Mouse (Mus musculus) yolk sac, embryonic 10.5 days (tissue): ENCODE results near the gene Cox4i1.

Source experiments
- DNase-seq: peaks from one replicate; pipeline ENCODE4 v3.0.0-alpha.2; 2017; ENCODE audit warnings: low spot score

The Cox4i1 gene

GRCm38 (mm10) chr8:120696401-120697153 lies 28.6 kb downstream of the Cox4i1 start:
- no peak for DNase-seq

DNA sequence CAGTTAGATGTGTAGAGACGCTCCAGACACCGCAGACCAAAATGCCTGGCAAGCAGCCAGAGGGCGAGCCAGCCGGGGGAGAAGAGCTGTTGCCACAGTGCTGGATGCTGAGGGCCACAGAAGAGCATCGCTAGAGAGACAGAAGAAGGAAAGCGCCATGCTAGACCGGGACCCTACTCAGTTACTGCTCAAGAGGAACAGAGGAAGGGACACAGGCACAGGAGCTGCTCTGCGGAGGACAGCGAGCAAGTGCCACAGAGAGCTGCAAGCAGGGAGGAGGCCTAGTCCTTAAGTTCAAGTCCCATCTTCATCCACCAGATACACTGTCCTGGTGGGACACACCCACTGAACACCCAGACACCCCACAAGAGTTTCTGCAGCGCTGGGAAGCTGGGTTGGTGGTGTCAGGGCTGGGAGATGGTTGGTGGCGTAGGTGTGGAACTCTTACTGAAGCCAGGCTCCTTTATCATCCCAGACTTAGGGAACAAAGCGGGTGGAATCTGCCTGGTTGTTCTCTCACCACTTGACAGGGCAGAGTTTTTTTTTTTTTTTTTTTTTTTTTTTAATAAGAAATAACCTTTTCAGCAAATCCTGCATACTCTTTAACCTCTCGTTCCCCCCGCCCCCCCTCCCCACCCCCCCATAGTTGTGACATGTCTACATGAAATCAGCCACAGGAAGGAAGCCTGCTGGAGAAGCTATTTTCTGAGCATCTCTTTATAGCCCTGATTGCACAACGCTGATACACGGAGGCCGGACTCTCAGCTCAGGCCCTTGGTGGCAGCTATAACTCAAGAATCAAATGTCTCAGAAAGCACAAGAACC lies 29.3 kb downstream of the Cox4i1 start:
- no peak for DNase-seq

GRCm38 (mm10) chr8:120697979-120698272 lies 29.9 kb downstream of the Cox4i1 start:
- no peak for DNase-seq

DNA sequence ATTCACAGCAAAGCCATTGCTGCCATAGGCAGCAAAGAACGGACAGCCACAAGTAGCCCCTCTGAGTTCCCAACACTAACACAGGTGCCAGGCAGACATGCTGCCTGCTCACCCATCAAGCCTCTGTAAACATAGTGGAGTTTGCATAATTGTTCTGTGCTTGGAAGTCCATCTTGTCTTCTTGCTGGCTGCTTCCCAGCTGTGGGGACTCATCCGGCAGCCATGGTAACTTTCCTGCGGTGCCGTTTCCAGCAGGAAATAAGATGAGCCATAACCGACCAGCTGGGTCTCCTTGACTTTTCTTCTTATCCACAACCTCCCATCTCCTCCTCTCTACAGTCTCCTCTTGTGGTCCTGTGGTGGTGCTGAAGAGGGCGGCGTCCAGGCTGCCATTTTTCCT lies 30.4 kb downstream of the Cox4i1 start:
- no peak for DNase-seq

DNA sequence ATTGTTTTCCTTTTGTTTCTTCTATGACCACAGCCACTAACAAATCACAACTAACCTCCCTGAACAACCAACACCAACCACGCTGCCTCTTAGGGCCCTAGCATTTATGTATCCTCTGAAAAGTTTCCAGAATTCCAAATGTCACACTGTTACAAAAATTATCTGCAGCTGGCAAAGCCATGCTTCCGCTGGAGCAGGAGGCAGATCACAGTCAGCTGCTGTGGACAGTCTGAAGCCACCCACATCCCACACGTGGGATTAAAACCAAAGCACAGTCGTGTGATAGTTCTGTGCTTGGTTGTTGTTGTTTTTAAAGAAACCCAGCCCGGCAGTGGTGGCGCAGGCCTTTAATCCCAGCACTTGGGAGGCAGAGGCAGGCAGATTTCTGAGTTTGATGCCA lies 31.1 kb downstream of the Cox4i1 start:
- DNase-seq = no peak

GRCm38 (mm10) chr8:120699565-120699964 lies 31.5 kb downstream of the Cox4i1 start:
- DNase-seq = no peak

DNA sequence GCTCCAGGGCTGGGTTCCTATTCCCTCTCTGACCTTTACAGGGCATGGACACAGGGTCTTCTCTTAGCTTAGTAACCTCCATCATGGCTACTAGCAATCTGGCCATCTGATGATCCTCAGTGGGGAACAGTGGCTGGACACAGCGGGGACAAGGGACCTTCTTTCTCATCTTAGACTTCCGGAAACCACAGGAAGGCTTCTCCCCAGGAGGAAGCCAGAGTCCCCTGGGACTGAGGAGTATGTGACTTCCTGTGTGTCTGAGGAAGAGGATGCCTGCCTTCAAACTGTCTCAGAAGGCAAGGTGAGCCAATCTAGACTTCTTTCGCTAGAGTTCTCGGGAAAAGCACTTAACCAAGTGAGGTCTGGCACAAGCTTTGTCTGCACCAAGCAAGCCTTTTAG lies 32.0 kb downstream of the Cox4i1 start:
- no peak for DNase-seq

- DNase-seq = no peak
These were observed 33.9 kb downstream of the Cox4i1 start for GRCm38 (mm10) chr8:120701758-120702465.

DNA sequence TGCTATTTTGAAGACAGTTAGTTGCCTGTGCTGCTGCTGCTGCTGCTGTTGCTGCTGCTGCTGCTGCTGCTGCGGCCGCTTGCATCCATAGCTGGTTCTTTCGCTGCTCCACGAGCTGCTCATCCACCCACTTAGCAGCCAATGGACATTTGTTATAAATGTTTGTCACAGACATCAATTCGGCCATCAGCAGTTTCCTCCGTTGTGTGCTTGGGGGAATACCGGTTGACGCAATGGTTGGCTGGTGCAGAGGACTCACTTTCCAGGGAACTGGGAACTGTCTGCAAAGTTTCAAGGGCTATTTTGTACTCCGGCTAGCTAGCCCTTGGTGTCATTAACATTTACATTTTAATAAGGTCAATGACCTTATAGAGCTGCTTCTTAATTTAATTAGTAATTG lies 36.2 kb downstream of the Cox4i1 start:
- DNase-seq = no peak

- no peak for DNase-seq
These were observed 37.1 kb downstream of the Cox4i1 start for GRCm38 (mm10) chr8:120705163-120705562.

DNA sequence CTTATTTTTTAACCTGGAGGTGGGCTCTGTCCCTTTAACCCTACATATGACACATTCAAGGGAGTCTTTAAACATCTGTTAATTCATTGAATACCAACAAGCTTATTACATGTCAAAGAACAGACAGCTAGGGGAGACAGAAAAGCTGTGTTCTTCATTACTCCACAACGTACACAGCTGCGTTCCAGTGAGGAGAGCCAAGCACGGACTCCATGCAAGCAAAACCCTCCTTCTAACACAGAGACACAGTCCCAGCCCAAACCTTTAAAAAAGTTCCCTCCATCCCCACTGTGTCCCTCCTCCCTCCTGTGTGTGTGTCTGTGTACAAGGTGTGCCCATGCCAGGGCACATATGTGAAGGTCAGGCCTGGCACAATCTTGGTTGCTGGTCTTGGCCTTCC lies 38.2 kb downstream of the Cox4i1 start:
- DNase-seq = no peak

- no peak for DNase-seq
These were observed 41.2 kb downstream of the Cox4i1 start for GRCm38 (mm10) chr8:120709176-120709575.

DNA sequence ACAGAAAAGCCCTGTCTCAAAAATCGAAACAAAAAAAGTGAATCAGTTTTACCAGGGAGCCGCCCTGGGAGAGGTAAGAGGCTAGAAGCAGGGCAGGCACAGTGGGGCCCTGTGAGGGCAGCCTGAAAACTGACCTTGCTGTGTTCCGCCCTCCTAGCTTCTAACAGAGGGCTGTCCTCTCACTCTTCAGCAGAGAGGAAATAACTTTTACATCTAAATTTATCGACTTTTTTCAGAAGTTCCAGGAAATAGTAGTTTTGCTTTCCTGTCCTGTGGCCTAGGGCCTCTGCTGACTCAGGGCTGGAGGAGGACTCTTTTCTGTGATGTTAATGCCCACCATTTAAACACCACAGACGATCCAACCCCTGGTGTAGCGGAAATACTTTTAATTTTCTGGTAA lies 47.2 kb downstream of the Cox4i1 start:
- DNase-seq = no peak

DNA sequence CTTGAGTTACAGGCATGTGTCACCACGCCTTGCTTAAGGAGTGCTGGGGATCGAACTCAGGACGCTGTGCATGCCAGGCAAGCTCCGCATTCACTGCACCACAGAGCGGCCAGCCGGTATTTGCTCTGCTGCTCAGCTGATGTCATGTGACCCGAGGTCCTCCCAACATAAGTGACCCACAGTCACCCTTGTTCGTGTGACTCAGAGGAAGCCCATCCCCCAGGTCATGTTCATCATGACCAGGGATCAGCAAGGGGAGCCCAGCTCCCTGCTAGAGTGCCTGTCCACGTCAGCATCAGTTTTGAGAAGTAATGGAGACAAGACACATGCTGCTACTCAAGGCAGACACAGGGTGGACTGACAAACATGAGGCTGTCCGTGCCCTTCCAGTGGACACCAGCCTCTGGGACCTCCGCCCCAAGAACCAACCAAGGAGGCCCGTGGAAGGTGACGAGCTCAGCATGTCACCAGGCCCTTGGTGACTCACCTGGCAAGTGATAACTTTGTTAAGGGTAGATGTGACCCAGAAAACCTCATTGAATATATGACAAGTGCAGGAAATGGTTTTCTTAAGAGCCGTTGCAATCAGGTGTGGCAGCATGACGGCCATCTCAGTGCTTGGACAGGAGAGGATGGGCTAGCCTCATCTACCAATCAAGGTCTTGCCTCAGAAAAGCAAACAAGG lies 48.1 kb downstream of the Cox4i1 start:
- DNase-seq = peak; percentile 17

DNA sequence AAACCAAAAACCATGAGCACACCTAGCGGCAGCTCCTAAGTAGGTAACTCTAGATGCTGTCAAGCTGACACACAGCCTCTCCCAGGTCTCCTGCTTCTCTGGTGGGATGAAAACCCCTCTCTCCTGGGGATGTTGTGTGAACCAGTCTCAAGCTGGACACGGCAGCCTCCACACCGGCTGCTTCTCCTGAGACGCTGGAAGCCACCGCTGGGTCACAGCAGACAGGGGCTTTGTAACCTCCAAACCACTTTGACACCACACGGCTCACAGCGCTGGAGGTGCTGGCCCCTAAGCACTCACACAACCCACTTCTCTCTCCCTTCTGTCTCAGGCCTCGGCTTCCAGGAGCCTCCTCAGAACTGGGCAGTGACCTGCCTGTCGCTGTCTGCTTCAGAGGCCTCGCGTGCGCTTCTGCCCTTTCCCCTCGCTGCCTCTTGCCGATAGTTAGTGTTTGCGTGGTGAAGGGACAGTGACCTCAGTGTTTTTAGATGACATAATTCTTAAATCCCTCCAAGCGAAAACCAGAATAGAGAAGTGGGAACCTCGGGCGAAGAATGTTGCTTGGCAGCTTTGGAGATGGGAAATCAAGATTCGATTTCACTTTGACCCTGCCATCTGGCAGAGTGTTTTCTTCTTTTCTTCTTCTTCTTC lies 51.7 kb downstream of the Cox4i1 start:
- no peak for DNase-seq

- DNase-seq = no peak
These were observed 55.0 kb downstream of the Cox4i1 start for GRCm38 (mm10) chr8:120723025-120723424.
